Mouse (Mus musculus): Measurements from ENCODE around the gene Olfr898.

GRCm38 (mm10) chr9:38348111-38348510 lies at the start of gene Olfr898:
- TF ChIP-seq POLR2A (IDR thresholded peaks at IDR 0.05; ENCODE audit: borderline replicate concordance, extremely low read depth, insufficient read depth, insufficient read length, poor library complexity, severe bottlenecking) (no peak), CTCF (IDR thresholded peaks at IDR 0.05; ENCODE audit: borderline replicate concordance, extremely low read depth, insufficient read depth, insufficient read length) (no peak)

Data from brain, embryonic 14.5 days (tissue).